Mouse (Mus musculus): Measurements from ENCODE around the gene Pacsin1. TPM values are rescaled to one million over a fixed set of nuclear protein-coding genes. Genes with fewer than 3 reads are reported as not detected.

Gene Pacsin1
- total RNA-seq, 2 experiments from 2014 or later, result 302 to 321 TPM

- DNase-seq (ENCODE audit: extremely low spot score in 1 of 2, low spot score in 1 of 2), result no peak
These were observed 18.6 kb downstream of the Pacsin1 start for GRCm38 (mm10) chr17:27673945-27674344.

DNA sequence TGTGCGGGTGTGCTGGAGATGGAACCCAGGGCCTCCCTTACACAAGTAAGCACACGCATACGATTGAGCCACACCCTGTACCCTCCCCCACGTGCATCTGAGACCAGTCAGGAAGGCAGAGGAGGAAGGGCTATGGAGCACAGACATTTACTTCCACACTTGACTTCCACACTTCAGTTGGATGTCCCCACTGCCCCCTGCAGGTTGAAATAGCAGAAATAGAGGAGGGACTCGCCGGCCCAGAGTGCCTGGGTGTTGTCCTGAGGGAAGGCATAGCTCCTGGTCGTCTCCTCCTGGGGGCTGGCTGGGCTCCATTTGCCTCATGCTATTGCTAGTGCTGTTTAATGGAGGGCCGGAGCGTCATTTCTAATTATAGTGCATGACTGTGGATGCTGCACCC is 20.1 kb downstream of the Pacsin1 start:
- DNase-seq (ENCODE audit: extremely low spot score in 1 of 2, low spot score in 1 of 2), result no peak

GRCm38 (mm10) chr17:27676270-27676669 is 21.0 kb downstream of the Pacsin1 start:
- DNase-seq (ENCODE audit: extremely low spot score in 1 of 2, low spot score in 1 of 2), result no peak

DNA sequence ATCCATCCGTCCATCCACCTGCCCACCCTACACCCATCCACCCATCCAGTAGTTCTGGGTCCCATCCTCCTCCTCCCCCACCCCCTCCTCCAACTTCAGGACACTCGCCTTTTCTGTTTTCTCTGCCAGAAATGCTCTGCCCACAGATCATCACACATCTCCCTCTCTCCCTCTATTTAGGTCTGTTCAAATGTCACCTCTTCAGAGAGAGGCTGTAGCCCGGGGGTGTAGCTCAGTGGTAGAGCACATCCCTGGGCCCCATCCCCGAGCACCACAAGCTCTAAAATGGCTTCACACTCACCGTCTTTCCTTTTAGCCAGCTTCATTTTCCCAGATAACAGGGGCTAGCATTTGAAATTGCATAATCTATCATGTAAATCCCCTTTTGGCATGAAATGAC is 22.4 kb downstream of the Pacsin1 start:
- DNase-seq (ENCODE audit: extremely low spot score in 1 of 2, low spot score in 1 of 2), result no peak

- DNase-seq (ENCODE audit: extremely low spot score in 1 of 2, low spot score in 1 of 2), result peak in 1 of 2 experiments; percentile 33
These were observed 23.9 kb downstream of the Pacsin1 start for GRCm38 (mm10) chr17:27678924-27679813.

DNA sequence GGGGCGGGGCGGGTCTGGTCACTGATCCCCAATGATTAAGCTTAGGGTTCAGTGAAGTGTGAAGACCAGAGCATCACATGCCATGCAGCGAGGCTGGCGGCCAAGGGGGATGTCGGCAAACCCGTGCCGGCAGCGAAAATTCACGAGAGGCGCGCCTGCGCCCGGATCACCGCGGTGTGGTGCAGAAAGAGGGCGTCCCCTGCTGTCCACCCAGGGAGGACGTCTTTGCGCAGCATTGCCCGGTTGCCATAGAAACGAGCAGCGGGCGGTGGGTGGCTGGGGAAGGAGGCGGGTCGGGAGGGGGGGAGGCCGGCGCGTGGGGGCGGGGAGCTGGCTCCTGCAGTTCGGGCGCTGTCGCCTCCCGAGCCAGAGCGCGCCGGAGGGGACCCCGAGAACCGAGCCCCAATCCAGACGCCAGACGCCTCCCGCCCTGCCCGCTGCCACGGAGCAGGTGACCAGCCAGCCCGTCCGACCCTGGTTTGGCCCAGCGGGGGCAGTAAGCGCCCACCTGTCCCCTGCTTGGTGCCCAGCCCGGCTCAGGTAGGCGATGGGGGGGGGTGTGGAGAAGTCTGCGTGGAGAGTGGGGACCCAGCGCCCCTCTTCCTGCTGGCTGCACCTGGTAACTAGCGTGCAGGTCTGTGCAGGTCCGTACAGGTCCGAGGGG is 29.7 kb downstream of the Pacsin1 start:
- DNase-seq (ENCODE audit: extremely low spot score in 1 of 2, low spot score in 1 of 2), result peak; percentile 66 to 77

GRCm38 (mm10) chr17:27685550-27685913 is 30.2 kb downstream of the Pacsin1 start:
- no peak for DNase-seq (ENCODE audit: extremely low spot score in 1 of 2, low spot score in 1 of 2)

- no peak for DNase-seq (ENCODE audit: extremely low spot score in 1 of 2, low spot score in 1 of 2)
These were observed 31.1 kb downstream of the Pacsin1 start for GRCm38 (mm10) chr17:27686395-27686794.

DNA sequence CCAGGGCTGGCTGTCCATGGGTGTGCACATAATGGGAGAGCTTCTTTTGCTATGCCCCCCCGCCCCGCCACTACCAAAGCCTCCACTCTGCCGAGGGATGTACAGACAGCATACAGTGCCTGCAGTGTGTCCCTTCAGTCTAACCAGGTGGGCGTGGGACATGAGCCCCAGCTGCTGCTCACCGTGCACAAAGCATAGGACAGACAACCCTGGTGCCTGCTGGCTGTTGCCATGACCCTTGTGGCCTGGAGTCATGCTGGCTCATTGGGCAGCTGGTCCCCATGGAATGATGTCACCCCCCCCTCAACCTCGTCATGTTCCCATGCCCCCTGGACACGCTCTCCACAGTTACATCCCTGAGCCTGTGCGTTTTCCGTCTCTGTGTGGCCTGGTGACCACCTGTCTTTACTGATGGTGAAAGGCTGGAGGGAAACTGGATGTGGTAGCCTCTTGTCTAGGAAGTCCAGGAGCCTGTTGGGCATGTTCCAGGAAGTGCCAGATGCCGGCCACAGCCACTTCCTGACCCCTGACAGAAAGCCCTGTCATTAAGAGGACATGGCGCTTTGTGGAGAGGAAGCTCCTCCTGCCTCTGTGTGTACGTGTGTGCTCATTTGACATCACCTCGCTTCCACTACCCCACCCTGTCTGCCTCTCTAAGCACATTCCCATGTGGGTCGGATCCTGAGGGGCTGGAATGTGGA is 35.8 kb downstream of the Pacsin1 start:
- DNase-seq (ENCODE audit: extremely low spot score in 1 of 2, low spot score in 1 of 2), result no peak

- DNase-seq (ENCODE audit: extremely low spot score in 1 of 2, low spot score in 1 of 2), result no peak
These were observed 44.4 kb downstream of the Pacsin1 start for GRCm38 (mm10) chr17:27699641-27700244.

- no peak for DNase-seq (ENCODE audit: extremely low spot score in 1 of 2, low spot score in 1 of 2)
These were observed 45.5 kb downstream of the Pacsin1 start for GRCm38 (mm10) chr17:27700812-27701211.

- no peak for DNase-seq (ENCODE audit: extremely low spot score in 1 of 2, low spot score in 1 of 2)
These were observed 46.5 kb downstream of the Pacsin1 start for GRCm38 (mm10) chr17:27701856-27702255.

GRCm38 (mm10) chr17:27702518-27702917 is 47.2 kb downstream of the Pacsin1 start:
- peak in 1 of 2 experiments; percentile 56 for DNase-seq (ENCODE audit: extremely low spot score in 1 of 2, low spot score in 1 of 2)

GRCm38 (mm10) chr17:27703961-27704621 is 48.8 kb downstream of the Pacsin1 start:
- DNase-seq (ENCODE audit: extremely low spot score in 1 of 2, low spot score in 1 of 2), result peak in 1 of 2 experiments; percentile 47

DNA sequence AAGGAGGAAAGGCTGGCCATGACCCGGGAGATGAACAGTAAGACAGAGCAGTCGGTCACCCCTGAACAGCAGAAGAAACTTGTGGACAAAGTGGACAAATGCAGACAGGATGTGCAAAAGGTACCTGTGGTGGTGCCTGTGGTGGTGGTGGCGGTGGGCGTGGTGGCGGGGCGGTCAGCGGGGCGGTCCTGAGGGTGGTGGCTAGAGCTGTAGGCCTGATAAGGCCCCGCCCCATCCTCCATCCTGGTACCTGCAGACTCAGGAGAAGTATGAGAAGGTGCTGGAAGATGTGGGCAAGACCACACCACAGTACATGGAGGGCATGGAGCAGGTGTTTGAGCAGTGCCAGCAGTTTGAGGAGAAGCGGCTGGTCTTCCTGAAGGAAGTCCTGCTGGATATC is 50.4 kb downstream of the Pacsin1 start:
- DNase-seq (ENCODE audit: extremely low spot score in 1 of 2, low spot score in 1 of 2), result no peak

DNA sequence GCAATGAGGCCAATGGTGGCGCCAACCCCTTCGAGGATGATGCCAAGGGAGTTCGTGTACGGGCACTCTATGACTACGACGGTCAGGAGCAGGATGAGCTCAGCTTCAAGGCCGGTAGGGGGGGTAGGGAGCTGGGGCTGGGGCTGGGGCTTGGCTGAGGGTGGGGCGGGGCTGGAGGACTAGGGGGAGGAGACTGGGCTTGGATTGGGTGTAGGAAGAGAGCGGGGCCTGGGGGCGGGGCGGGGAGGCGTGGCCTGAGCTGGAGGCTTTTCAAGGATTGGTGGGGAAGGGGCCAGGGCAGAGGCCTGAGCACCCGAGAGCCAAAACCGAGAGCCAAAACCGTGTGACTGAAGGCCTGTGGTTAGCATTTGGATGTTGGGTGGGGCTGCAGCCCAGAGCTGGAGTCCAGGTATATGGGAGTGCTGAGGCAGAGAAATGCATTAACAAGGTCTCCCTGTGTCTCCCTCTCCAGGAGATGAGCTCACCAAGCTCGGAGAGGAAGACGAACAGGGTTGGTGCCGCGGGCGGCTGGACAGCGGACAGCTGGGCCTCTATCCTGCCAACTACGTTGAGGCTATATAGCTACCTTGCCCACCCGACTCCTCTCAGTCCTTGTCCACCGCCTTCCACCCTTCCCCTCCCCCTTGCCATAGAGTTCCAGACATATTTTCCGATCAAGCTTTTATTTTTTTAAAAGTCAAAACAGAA is 52.8 kb downstream of the Pacsin1 start:
- no peak for DNase-seq (ENCODE audit: extremely low spot score in 1 of 2, low spot score in 1 of 2)

DNA sequence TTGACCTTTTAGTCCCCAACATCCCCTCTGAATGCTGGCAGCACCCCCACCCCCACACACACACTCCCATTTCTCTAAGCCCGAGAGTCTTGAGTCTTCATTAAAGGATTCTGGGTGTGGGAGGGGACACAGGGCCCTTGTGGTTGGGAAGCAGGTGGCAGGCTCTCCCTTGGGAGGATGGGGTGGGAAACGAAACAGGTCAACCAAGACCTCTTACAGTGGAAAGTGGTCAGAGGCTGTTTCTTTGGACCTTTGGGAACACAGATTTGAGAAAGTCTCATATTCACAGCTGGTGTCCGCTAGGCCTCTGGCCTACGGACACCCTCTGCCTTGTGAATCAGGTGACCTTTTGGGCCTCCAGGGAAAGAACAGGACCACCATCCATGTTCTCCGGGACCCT is 54.3 kb downstream of the Pacsin1 start:
- DNase-seq (ENCODE audit: extremely low spot score in 1 of 2, low spot score in 1 of 2), result no peak

DNA sequence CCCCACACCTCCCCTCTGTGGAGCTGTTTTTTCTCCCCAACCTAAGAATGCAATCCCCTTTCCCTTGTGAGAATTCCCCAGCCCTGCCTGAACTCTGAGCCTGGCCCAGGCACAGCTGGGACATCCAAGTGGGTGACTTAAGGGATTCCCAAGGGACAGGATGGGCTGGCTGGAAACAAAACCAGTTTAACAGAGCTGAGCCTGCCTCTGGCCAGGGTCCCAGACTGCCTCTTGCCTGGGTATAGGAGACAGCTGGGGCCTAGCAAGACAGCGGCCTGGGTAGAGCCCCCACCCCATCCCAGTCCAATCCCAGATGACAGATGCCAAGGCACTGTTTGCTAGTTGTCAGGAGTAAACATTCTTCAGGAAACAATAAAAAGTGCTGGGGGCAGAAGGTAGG is 57.5 kb downstream of the Pacsin1 start:
- no peak for DNase-seq (ENCODE audit: extremely low spot score in 1 of 2, low spot score in 1 of 2)

DNA sequence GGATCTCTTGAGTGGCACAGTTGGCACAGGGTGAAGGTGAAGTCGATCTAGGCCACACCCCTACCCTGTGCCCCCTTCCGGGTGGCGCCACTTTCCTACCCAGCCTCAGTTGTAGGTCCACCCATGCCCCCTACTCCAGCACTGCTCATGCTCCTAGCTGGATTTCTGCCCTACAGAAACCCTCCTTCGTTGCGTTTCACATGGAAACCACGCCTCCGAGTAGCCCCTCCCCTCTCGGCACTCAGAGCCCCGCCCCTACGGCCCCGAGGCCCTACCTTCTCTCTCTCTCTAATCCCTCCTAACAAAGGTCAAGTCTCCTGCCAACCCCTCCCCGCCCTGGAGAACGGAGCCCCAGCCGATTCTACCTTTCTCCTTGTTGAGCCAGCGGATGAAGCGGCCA is 61.5 kb downstream of the Pacsin1 start:
- DNase-seq (ENCODE audit: extremely low spot score in 1 of 2, low spot score in 1 of 2), result no peak

- no peak for DNase-seq (ENCODE audit: extremely low spot score in 1 of 2, low spot score in 1 of 2)
These were observed 62.9 kb downstream of the Pacsin1 start for GRCm38 (mm10) chr17:27718250-27718649.

All from layer of hippocampus, postnatal 25 days (tissue).